Comparison of ENCODE assay signal across 8 mouse cellular contexts in the genomic region with DNA sequence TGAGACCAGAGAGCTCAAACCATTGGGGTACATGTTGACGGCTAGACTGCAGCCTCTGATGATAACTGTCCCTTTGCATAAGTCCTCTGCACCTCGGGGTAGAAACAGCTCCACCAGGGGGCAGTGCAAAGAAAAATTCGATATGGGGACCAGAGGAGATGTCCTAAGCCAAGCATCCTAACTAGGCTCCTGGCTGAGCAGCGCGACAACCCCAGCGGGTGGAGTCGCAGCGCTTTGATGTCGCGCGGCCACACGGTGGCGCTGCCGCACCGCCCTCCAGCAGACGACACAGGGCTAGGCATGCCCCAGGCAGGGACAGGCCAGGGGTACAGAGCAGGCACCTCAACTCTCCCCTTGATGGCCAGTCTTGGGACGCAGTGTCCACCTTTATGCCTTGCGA.
DNase-seq lines count a peak whose midpoint lies in the region; ATAC-seq and TF ChIP-seq lines count a peak whose summit lies in the region.

No protein-coding gene starts in this region.

- peak; percentile 95 for TF ChIP-seq CTCF in liver, embryonic 14.5 days (IDR thresholded peaks at IDR 0.05; ENCODE audit: low read depth)
- TF ChIP-seq CTCF in stomach, postnatal 0 days (IDR thresholded peaks at IDR 0.05; ENCODE audit: low read depth): peak; percentile 99

- no peak overlapping the region for H3K27ac ChIP-seq in forebrain, embryonic 11.5 days (ENCODE audit: low read depth, low read length)
- no peak overlapping the region for H3K27ac ChIP-seq in heart, embryonic 16.5 days (ENCODE audit: low read length)
- H3K27ac ChIP-seq in liver, embryonic 14.5 days: no peak overlapping the region
- H3K27ac ChIP-seq in neural tube, embryonic 12.5 days: no peak overlapping the region
- H3K27ac ChIP-seq in stomach, postnatal 0 days (replicated peaks): no peak overlapping the region

- peaks cover 20% of the 10 kb centered on the region for H3K4me1 ChIP-seq in forebrain, embryonic 11.5 days (replicated peaks; ENCODE audit: control insufficient read depth, insufficient read depth, low read length)
- H3K4me1 ChIP-seq in heart, embryonic 16.5 days (ENCODE audit: control insufficient read depth, insufficient read depth, low read length): no peaks in the 10 kb centered on the region
- no peaks in the 10 kb centered on the region for H3K4me1 ChIP-seq in liver, embryonic 14.5 days (replicated peaks; ENCODE audit: control insufficient read depth in 2 of 2, insufficient read depth in 2 of 2, low read length in 1 of 2)
- H3K4me1 ChIP-seq in neural tube, embryonic 12.5 days: peaks cover 16% of the 10 kb centered on the region
- no peaks in the 10 kb centered on the region for H3K4me1 ChIP-seq in stomach, postnatal 0 days (replicated peaks; ENCODE audit: control insufficient read depth, insufficient read depth)

- H3K27me3 ChIP-seq in forebrain, embryonic 11.5 days (ENCODE audit: control insufficient read depth, insufficient read depth, low read length): peaks cover 5% of the 10 kb centered on the region; the same call in 1 of the 2 replicates
- H3K27me3 ChIP-seq in heart, embryonic 16.5 days (ENCODE audit: control insufficient read depth, insufficient read depth, low read length): peaks cover 14% of the 10 kb centered on the region
- H3K27me3 ChIP-seq in liver, embryonic 14.5 days (ENCODE audit: control insufficient read depth, insufficient read depth, low read length): peaks cover 5% of the 10 kb centered on the region
- H3K27me3 ChIP-seq in neural tube, embryonic 12.5 days (replicated peaks): no peaks in the 10 kb centered on the region
- no peaks in the 10 kb centered on the region for H3K27me3 ChIP-seq in stomach, postnatal 0 days (ENCODE audit: control insufficient read depth, insufficient read depth, low read length)

- no peak for TF ChIP-seq EP300 in liver, embryonic 14.5 days (IDR thresholded peaks at IDR 0.05; ENCODE audit: low read depth)
- no peak for TF ChIP-seq EP300 in stomach, postnatal 0 days (optimal IDR thresholded peaks at IDR 0.05)

- H3K9me3 ChIP-seq in forebrain, embryonic 11.5 days (ENCODE audit: control insufficient read depth, low read length): no peaks in the 10 kb centered on the region
- no peaks in the 10 kb centered on the region for H3K9me3 ChIP-seq in heart, embryonic 16.5 days (replicated peaks; ENCODE audit: control insufficient read depth, low read length)
- H3K9me3 ChIP-seq in liver, embryonic 14.5 days (ENCODE audit: control insufficient read depth, low read length): no peaks in the 10 kb centered on the region
- no peaks in the 10 kb centered on the region for H3K9me3 ChIP-seq in neural tube, embryonic 12.5 days
- no peaks in the 10 kb centered on the region for H3K9me3 ChIP-seq in stomach, postnatal 0 days (ENCODE audit: control insufficient read depth, low read length)

- DNase-seq in CD4-positive helper T cell, adult 2 months (ENCODE audit: low read depth, low spot score): peak; percentile 83
- DNase-seq in c-Kit-positive CD71-negative TER-119-negative erythroid progenitor cells, embryonic 14.5 days (ENCODE audit: low read depth): peak; percentile 71
- DNase-seq in forebrain, embryonic 11.5 days (ENCODE audit: low spot score): peak; percentile 95
- peak; percentile 78 to 84 for DNase-seq in kidney, postnatal 25 days
- DNase-seq in liver, embryonic 14.5 days (ENCODE audit: low read depth in 3 of 3, low spot score in 3 of 3): peak; percentile 20 to 32 (median 22)
- peak; percentile 84 for DNase-seq in stomach, postnatal 0 days (ENCODE audit: low spot score)

- H3K36me3 ChIP-seq in forebrain, embryonic 11.5 days (ENCODE audit: control insufficient read depth, insufficient read depth, low read length): no peaks in the 10 kb centered on the region
- H3K36me3 ChIP-seq in heart, embryonic 16.5 days (ENCODE audit: control insufficient read depth, insufficient read depth): no peaks in the 10 kb centered on the region
- H3K36me3 ChIP-seq in liver, embryonic 14.5 days (replicated peaks; ENCODE audit: control insufficient read depth, insufficient read depth, low read depth): no peaks in the 10 kb centered on the region
- no peaks in the 10 kb centered on the region for H3K36me3 ChIP-seq in neural tube, embryonic 12.5 days
- H3K36me3 ChIP-seq in stomach, postnatal 0 days (ENCODE audit: control insufficient read depth, insufficient read depth, low read length): no peaks in the 10 kb centered on the region

- H3K9ac ChIP-seq in forebrain, embryonic 11.5 days (ENCODE audit: low read length): no peak overlapping the region
- H3K9ac ChIP-seq in heart, embryonic 16.5 days (ENCODE audit: low read length): no peak overlapping the region
- no peak overlapping the region for H3K9ac ChIP-seq in liver, embryonic 14.5 days (replicated peaks)
- H3K9ac ChIP-seq in neural tube, embryonic 12.5 days: no peak overlapping the region
- H3K9ac ChIP-seq in stomach, postnatal 0 days (ENCODE audit: low read length): no peak overlapping the region

- ATAC-seq in forebrain, embryonic 11.5 days (replicated peaks; ENCODE audit: low FRiP score): peak; percentile 92
- ATAC-seq in heart, embryonic 16.5 days (replicated peaks; ENCODE audit: extremely low read depth, insufficient read depth, low FRiP score): peak; percentile 69
- peak; percentile 58; the same call in 1 of the 2 replicates for ATAC-seq in liver, embryonic 14.5 days (ENCODE audit: insufficient read depth)
- ATAC-seq in neural tube, embryonic 12.5 days (ENCODE audit: low FRiP score, low read depth): peak; percentile 90
- peak; percentile 92 for ATAC-seq in stomach, postnatal 0 days (ENCODE audit: low FRiP score, low TSS enrichment)

- H3K4me2 ChIP-seq in forebrain, embryonic 11.5 days (ENCODE audit: low read depth, low read length, severe bottlenecking): no peak overlapping the region
- H3K4me2 ChIP-seq in heart, embryonic 16.5 days (ENCODE audit: low read depth, low read length): no peak overlapping the region
- no peak overlapping the region for H3K4me2 ChIP-seq in liver, embryonic 14.5 days (ENCODE audit: low read depth)
- H3K4me2 ChIP-seq in neural tube, embryonic 12.5 days (replicated peaks): no peak overlapping the region; the same call in 1 of the 2 replicates
- no peak overlapping the region for H3K4me2 ChIP-seq in stomach, postnatal 0 days (replicated peaks; ENCODE audit: low read depth)

- WGBS in forebrain, embryonic 11.5 days: under 1% methylated on average over 18 of the region's 18 CpGs
- 4% methylated on average over 18 of the region's 18 CpGs for WGBS in heart, embryonic 16.5 days
- WGBS in liver, embryonic 14.5 days (ENCODE audit: insufficient replicate concordance): 4% methylated on average over 18 of the region's 18 CpGs
- 3% methylated on average over 18 of the region's 18 CpGs for WGBS in neural tube, embryonic 12.5 days
- 3% methylated on average over 18 of the region's 18 CpGs for WGBS in stomach, postnatal 0 days

- H3K4me3 ChIP-seq in forebrain, embryonic 11.5 days (ENCODE audit: low read depth, low read length): no peak overlapping the region
- no peak overlapping the region for H3K4me3 ChIP-seq in heart, embryonic 16.5 days (ENCODE audit: low read length)
- H3K4me3 ChIP-seq in liver, embryonic 14.5 days (ENCODE audit: insufficient read depth in 1 of 2, low read depth in 2 of 2, low read length in 2 of 2): no peak overlapping the region
- no peak overlapping the region for H3K4me3 ChIP-seq in neural tube, embryonic 12.5 days
- H3K4me3 ChIP-seq in stomach, postnatal 0 days (ENCODE audit: low read depth, low read length): no peak overlapping the region

Comparison
In these comparisons a context has a peak if more than half of its experiments do, and no peak if none do; other contexts are left out.
1. DNase-seq: peak in every context shown above with its lines; median percentile 95 in forebrain, embryonic 11.5 days; 84 in stomach, postnatal 0 days; 83 in CD4-positive helper T cell, adult 2 months; 81 in kidney, postnatal 25 days; 71 in c-Kit-positive CD71-negative TER-119-negative erythroid progenitor cells, embryonic 14.5 days; 22 in liver, embryonic 14.5 days.